Mouse (Mus musculus) kidney, adult 8-10 months (tissue): ENCODE measurements at regions not wholly inside any gene's neighbourhood (a gene's known extent, or its start where the extent isn't known, plus 50 kb on each side); places are given as distances from the start of the nearest gene placed in this dataset.

Source experiments
- DNase-seq, 2 experiments: peaks; one replicate each; pipeline ENCODE4 v3.0.0; 2022

DNA sequence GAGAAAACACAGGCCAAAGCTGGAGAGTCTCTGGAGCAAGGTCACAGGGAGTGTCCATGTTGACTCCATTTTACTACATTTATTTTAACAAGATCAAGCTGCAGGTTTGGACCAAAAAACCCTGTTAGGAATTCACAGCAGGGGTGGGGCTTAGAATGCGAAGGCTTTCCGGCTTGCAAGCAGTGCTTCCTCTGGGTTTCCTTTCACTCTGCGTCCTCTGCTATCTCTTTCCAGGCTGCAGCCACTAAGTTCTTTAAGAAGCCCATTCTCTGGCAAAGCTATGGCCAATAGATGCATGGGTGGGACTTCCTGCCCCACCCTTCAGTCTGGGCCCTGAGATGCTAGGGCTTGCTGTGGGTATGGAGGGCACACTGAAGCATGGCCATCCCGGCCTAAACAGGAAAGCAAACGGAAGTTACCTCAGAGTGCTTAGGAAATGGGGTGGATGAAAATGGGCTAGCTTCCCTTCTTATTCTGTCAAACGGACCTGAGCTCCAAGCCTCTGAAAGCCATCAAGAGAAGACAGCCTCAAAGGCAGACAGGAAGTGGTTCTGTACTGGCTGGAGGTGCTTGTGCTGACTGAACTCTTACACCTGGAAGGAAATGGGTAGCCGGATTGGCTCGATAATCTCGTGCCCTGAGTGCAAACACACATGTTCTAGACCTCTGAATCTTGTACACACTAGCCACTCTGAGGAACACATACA lies 90.6 kb upstream of the C1qtnf7 start:
- no peak for DNase-seq

DNA sequence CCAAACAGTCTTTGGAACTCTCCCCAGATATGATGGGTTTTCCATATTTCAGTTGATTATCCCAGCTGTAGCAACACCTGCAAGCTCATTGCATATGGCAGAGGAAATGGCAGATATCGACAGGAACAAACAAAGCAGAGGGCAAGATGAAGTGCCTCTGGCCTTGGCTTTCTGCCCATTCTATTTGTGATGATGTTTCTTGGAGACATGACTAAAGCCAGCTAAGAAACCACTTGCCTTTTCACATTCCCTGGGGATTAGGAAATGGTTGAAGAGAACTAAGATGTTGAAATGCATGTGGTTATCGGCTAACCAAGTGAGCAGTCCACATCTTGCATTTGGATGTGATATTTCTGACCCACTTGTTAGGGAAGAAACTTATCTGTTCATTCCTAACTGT lies 82.0 kb upstream of the C1qtnf7 start:
- no peak for DNase-seq

DNA sequence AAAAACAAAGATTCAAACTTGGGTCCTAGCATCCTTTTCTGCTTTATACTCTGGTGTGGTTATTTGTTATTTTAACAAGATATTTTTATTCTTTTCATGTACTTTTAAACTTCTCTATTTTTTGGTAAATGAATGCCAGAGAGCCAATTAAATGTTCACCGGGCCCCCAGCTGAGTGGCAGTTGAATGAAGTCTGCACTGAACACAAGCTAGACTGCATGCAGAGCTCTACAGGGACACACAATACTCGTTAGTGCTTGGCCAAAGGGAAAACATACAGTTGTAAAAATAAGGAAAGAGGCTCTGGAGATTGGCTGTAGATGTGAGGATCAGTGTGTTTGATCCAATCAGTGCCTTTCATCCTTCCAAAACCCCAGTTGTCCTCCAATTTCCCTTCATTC lies 76.1 kb upstream of the C1qtnf7 start:
- peak in 1 of 2 experiments; percentile 23 for DNase-seq

DNA sequence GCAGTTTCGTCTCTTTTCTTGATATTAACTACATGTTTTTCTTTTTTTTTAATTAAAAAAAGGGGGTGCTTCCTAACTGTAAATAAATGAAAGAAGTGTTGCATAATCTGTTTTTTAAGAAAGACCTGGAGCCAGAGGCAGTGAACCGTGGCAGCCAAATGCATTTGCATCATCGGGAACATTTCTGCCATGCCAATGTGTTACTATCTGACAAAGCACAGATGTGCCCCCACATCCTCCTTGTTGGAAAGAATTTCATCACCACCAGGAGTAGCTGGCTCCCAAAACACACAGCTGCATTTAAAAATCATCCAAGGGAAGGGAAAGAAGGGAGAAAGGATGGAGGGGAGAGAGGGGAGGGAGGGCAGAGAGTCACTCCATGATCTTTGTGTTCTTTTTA lies 74.0 kb upstream of the C1qtnf7 start:
- peak; percentile 51 to 57 for DNase-seq

DNA sequence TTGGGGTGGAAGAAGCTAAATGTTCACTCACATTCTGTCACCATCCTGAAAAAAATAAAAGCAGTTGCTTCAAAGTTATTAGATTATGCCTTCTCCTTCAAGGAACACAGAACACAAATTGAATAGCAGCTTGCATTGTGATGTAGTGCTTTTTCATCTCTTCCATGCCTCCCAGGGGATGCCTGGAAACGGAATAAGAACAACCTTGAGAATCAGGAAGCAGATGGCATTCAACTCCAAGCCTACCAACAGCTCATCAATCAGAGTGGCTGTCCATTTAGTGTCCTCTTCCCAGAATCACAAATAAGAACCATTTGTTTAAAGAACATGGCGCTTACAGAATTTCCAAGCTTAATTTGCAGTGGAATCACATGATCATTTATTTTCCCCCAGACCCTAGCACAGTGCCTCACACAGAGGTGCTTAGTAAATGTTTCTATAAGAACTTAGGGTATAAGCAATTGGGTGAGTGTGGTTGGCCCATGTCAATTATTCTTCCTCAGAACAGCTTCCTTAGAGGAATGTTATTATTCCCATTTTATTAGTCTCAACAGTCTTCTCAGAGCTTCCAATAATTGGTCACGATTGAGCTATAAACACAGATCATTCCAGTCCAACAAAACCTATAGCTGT lies 70.6 kb upstream of the C1qtnf7 start:
- DNase-seq, result no peak

DNA sequence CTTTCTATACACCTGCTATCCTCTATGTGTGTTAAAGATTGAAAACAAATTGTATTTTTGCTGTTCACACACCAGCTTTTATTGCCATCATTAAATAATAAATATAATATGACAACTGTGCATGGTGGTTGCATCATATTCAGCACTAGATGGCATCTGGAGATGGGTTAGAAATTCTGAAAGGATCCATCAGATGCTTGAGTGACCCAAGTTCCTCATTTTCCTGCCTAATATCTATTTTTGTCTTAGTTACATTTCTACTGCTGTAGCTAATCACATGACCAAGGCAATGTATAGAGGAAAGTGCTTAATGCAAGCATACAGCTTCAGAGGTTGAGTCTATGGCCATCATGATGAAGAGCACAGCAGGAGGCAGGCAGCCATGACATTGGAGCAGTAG lies 69.7 kb upstream of the C1qtnf7 start:
- no peak for DNase-seq

DNA sequence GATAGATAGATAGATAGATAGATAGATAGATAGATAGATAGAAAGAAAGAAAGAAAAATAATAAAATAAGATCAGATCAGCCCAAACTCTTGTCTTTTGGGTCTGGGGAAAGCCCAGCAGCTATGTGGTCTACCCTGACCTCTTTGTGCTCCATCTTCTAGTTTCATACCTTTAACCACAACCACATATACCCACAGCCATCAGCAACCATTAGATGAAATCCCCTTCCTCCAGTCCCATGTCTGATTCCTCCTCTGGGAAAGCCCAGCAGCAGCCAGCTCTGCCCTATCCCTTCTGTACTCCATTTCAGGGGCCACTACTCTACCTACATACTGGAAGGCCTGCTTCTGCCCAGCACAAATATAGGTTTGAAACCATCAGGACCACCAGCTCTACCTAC lies 69.0 kb upstream of the C1qtnf7 start:
- no peak for DNase-seq

DNA sequence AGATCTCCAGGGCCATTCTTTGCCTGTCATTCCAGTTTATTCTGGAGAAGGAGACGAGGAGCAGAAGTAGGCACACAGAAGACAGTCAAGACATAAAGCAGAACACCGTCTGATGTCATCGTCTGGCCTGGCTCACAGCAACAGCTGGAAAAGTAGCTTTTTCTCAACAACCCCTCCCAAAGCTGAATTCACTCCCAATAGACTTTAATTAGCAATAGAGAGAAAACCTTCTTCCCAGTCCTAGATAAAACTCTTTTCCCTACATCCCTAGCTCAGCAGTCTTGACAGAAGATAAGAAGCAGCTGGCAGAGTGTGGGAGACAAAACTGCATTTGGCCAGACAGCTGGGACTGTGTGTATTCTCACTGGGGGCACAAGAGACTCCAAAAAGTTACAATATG lies 59.3 kb upstream of the C1qtnf7 start:
- DNase-seq, result no peak

DNA sequence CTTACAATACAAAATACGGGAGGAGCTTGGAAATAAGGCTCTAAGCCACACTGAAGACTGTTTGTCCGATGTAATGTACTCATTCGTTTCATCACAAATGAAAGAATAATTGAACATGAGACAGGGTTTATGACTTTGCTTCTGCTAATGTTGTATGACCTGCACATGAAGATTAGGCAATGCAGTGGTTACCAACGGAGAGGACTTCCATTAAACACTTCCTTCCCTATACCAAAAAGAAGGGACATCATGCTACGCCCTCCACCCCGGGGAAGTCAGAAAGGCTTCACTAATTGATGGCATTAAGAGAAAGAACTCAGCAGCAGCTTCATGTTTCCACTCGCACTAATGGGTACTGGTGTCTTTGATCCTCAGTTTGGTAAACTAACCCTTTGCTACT lies 57.6 kb upstream of the C1qtnf7 start:
- no peak for DNase-seq

DNA sequence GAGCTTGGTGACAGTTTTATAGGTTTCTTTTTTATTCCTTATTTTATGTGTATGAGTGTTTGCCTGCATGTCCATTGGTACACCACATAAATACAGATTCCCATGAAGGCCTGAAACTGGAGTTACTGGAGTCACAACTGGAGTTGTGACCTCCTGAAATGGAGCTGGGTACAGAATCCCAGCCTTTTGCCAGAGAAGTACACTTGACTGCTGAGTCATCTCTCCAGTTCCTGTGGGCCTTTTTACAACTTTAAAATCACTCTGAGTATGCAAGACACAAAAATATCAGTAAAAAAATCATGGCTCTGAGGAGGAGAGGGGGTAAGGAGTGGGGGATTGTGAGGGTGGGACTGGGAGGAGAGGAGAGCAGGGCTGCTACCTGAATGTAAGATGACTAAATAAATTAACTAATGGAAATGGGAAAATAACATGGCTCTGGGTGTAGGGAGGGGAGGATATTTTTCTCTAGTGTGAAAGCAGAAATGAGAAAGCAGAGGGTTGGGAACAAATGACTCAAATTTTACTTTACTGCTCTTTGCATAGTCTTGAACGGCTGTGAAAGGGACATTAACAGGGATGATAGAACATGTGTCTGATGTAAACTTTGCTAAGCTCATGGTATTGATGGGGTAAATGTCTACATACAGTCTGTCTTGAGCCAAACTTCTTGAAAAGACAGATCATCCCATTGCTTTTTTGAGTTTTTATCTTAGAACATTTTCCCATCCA lies 53.2 kb upstream of the C1qtnf7 start:
- DNase-seq, result no peak
